Mouse (Mus musculus) right cerebral cortex, postnatal 36 days (tissue): ENCODE data around the gene Runx3.

Experiments
- DNase-seq, 2 experiments: peaks; one replicate each; pipeline ENCODE4 v3.0.0; 2022; ENCODE audit warnings: low spot score in 2 of 2, mixed read lengths in 1 of 2

The Runx3 gene

DNA sequence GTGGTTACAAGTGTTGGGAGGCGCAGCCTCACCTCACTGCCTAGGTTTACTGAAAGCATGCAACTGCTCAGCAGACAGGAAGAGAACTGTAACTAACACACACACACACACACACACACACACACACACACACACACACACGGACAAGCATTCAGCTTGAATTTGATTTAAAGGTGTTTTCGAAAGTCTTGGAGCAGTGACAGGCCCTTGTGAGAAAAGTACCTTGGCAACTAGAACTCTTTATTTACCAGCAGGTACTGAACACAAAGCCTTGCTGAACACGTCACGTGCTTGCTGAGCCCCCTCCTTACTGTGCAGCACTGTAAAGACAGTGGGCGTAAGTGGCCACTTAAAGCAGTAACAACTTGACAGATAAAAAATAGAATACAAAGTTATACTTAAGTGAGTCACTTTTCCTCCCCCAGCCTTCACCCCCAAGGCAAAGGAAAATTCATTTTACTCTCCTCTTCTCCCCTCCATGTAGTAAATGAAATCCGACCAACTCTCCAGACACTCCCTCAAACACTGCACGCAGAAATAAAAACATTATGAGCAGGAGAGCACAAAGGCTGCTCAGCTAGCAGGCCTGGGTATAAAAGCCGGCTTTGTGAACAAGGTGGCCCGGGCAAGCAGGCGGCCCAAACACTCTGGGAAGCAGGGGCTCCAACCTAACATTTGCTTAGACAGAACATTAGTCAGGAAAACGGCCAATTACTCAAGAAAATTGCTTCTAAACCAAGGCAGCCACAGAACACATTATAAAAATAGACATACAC, 101.4 kb downstream of the Runx3 start:
- DNase-seq = peak in 1 of 2 experiments; percentile 6

DNA sequence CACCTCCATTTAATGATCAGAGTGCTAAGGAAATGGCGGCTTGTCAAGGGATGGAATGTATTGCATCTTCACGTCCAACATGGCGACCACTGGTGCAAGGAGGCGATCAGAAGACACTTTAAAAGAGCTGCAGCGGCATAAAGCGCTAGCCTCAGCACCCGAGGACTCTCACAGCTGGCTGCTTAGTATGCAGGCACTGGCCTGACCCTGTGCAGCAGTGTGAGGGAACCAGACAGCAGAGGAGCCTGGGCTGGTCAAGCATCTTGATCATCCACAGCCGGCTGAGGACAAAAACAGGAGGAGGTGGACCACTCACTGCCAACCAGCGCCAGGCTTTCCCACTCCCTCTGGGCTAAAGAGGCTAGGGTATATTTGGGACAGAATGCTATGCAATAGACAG, 103.4 kb downstream of the Runx3 start:
- DNase-seq = no peak

DNA sequence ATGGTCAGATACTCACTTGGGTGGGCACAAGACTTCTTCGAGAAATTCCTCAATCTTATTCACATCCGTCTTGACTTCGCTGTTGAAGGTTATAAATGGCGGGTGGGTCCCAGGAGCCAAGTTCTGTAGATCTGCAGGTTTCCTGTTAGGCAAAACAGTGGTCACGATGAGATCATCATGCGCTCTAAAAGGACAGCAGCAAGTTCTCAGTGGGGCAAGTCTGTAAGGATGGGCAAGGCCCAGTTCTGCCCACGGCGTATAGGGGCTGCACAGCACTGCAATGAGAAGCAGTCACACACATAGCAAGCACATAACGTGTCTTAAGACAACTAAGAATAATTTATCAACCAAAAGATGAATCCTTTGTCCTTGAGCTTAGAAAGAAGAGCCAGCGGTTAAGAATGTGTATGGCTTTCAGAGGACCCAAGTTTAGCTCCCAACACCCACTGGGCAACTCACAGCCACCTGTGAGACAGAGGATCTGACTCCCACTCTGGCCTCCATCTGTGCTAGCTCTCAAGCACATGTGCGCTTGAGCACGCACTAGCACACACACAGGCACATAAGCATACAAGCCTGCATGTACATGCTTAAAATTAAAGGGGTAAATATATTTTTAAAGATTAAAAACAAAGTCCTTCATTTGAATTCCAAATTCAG, 105.7 kb downstream of the Runx3 start:
- no peak for DNase-seq
